Mouse (Mus musculus) forebrain, embryonic 13.5 days (tissue): Measurements from ENCODE around the gene Olfr223. TPM values are rescaled to one million over a fixed set of nuclear protein-coding genes. Genes with fewer than 3 reads are reported as not detected.

Experiments
- ATAC-seq: fragments of 200-750 bp; cut with Nextera tagmentation; 2 replicates; pipeline ENCODE4 v1.8.0; 2017
- H3K27ac ChIP-seq: fragments of 300-500 bp; sonication (generic); 2 replicates; pipeline ENCODE4 v1.5.1; 2015; ENCODE audit warnings: inconsistent platforms, mild to moderate bottlenecking, moderate library complexity
- H3K27me3 ChIP-seq: fragments of 300-500 bp; sonication (generic); 2 replicates; pipeline ENCODE4 v1.6.1; 2015; ENCODE audit warnings: mild to moderate bottlenecking, inconsistent platforms
- H3K36me3 ChIP-seq: fragments of 300-500 bp; sonication (generic); 2 replicates; pipeline ENCODE4 v1.6.1; 2015; ENCODE audit warnings: mild to moderate bottlenecking, inconsistent platforms; ENCODE audit not compliant: poor library complexity, severe bottlenecking
- H3K4me1 ChIP-seq: fragments of 300-500 bp; sonication (generic); 2 replicates; pipeline ENCODE4 v1.6.1; 2015; ENCODE audit warnings: inconsistent platforms
- H3K4me2 ChIP-seq: fragments of 300-500 bp; sonication (generic); 2 replicates; pipeline ENCODE4 v1.6.1; 2015; ENCODE audit warnings: inconsistent platforms, mild to moderate bottlenecking, moderate library complexity
- H3K4me3 ChIP-seq: fragments of 300-500 bp; sonication (generic); 2 replicates; pipeline ENCODE4 v1.5.1; 2015; ENCODE audit warnings: mild to moderate bottlenecking, inconsistent platforms
- H3K9ac ChIP-seq: fragments of 300-500 bp; sonication (generic); 2 replicates; pipeline ENCODE4 v1.6.1; 2015; ENCODE audit warnings: mild to moderate bottlenecking, inconsistent platforms
- H3K9me3 ChIP-seq: fragments of 300-500 bp; sonication (generic); replicated peaks from 2 replicates; pipeline ENCODE4 v1.6.1; 2016; ENCODE audit warnings: inconsistent platforms
- WGBS: fragments of 180-500 bp; shearing (Covaris S2); methylation state at CpG from one replicate; pipeline ENCODE4 v1.1.7; 2015; 5-methylcytosine and 5-hydroxymethylcytosine counted together
- polyA plus RNA-seq: library from polyadenylated mRNA; unstranded; fragments of >200 nt; fragmentation: Nextera tagmentation; extraction: Ambion mirVana; gene quantifications from 2 replicates; pipeline ENCODE4 v1.2.1, GENCODE M21; 2015

Gene Olfr223
- polyA plus RNA-seq = not detected in 2 replicates

DNA sequence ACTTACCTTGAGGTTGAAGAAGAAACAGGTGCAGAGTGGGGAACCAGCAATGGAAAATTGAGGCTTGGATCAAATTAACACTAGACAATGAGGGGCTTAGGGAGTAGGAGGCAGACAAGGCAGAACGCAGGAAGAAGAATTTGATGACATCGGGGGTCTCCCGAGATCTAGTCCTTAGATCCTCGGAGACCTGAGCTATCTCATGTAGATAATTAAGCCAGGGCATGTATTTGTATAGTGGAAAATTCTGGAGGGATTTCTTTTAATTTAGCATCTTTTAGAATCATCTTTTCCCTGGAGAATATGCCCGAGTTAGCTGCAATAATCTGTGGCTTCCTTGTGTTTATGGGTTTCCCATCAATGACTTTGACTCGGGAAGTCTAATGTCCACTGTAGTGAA, at the start of gene Olfr223:
TSS of gene Olfr223 (minus strand) at position 101 of the 400 bp plus-strand sequence.
- WGBS = 85% methylated on average over 6 of the region's 6 CpGs
- H3K9ac ChIP-seq = no peak within 1 kb of the TSS
- H3K27me3 ChIP-seq = no peaks in the 10 kb centered on the region
- H3K36me3 ChIP-seq = no peaks in the 10 kb centered on the region
- no peak for ATAC-seq
- no peak within 1 kb of the TSS for H3K4me3 ChIP-seq
- no peaks in the 10 kb centered on the region for H3K9me3 ChIP-seq
- no peaks in the 10 kb centered on the region for H3K4me1 ChIP-seq
- no peak within 1 kb of the TSS for H3K27ac ChIP-seq
- H3K4me2 ChIP-seq = no peak within 1 kb of the TSS

DNA sequence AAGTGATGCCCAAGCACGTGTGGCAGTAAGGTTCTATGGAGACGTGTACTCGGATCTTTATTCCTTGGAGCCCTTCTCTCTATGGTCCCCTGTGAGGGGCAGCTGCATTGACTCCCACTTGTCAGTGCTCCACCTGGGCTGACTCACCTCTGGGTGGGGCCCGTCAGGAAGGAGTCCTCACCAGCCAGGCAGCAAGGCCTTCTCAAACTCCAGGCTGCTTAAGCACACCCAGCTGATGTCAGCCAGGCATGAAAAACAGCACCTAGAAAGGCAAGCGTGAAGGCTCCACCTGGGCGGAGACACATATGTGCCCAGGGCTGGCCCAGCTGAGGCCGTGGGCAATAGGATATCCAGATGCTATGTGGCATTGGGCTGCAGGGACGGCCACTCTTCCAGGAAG, 49.3 kb upstream of the Olfr223 start:
- ATAC-seq = no peak
- H3K9me3 ChIP-seq = no peaks in the 10 kb centered on the region
- no peak overlapping the region for H3K4me3 ChIP-seq
- 94% methylated on average over 8 of the region's 8 CpGs for WGBS
- no peak overlapping the region for H3K9ac ChIP-seq
- no peaks in the 10 kb centered on the region for H3K4me1 ChIP-seq
- no peaks in the 10 kb centered on the region for H3K36me3 ChIP-seq
- no peak overlapping the region for H3K27ac ChIP-seq
- no peak overlapping the region for H3K4me2 ChIP-seq
- H3K27me3 ChIP-seq = no peaks in the 10 kb centered on the region

DNA sequence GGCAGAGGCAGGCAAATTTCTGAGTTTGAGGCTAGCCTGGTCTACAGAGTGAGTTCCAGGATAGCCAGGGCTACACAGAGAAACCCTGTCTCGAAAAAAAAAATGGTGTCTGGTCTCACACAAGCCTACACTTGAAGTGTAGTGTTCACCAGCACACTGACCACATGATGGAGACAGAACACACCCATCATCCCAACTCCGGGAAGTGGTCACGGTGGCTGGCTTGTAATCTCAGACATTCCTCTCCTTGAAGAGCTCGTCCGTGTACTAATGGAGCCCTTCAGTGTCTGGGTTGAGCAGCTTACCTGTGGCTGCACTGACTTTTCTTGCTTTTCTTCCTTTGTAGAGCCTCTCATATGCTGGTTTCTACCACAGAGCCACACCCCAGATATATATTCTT, 48.1 kb upstream of the Olfr223 start:
- no peak overlapping the region for H3K4me2 ChIP-seq
- no peaks in the 10 kb centered on the region for H3K36me3 ChIP-seq
- no peaks in the 10 kb centered on the region for H3K9me3 ChIP-seq
- WGBS = 83% methylated on average over 5 of the region's 5 CpGs
- H3K4me3 ChIP-seq = no peak overlapping the region
- H3K27me3 ChIP-seq = no peaks in the 10 kb centered on the region
- no peak for ATAC-seq
- no peak overlapping the region for H3K27ac ChIP-seq
- H3K9ac ChIP-seq = no peak overlapping the region
- H3K4me1 ChIP-seq = no peaks in the 10 kb centered on the region

DNA sequence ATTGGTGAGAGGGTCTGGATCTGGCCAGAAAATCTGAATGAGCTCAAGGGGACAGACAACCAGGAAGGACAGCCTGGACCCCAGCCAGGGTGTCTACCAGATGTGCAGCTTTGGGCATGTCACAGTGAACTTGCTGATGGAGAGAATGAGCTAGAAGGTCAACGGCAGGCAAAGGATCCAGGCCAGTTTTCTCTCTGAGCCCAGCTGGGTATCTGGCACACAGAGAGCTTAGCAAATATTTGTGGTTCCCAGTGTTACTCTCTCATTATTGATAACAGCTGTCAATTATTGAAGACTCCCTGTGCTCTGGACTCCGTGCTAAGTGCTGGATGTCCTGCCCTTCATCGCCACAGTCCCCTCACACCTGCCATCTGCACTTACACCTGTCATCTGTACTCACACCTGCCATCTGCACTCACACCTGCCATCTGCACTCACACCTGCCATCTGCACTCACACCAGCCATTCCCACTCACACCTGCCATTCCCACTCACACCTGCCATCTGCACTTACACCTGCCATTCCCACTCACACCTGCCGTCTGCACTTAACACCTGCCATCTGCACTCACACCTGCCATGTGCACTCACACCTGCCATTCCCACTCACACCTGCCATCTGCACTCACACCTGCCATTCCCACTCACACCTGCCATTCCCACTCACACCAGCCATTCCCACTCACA, 47.0 kb upstream of the Olfr223 start:
- no peak overlapping the region for H3K27ac ChIP-seq
- H3K4me1 ChIP-seq = no peaks in the 10 kb centered on the region
- no peaks in the 10 kb centered on the region for H3K27me3 ChIP-seq
- H3K4me3 ChIP-seq = no peak overlapping the region
- ATAC-seq = no peak
- H3K9ac ChIP-seq = no peak overlapping the region
- WGBS = 84% methylated on average over 4 of the region's 4 CpGs
- no peak overlapping the region for H3K4me2 ChIP-seq
- no peaks in the 10 kb centered on the region for H3K36me3 ChIP-seq
- no peaks in the 10 kb centered on the region for H3K9me3 ChIP-seq

DNA sequence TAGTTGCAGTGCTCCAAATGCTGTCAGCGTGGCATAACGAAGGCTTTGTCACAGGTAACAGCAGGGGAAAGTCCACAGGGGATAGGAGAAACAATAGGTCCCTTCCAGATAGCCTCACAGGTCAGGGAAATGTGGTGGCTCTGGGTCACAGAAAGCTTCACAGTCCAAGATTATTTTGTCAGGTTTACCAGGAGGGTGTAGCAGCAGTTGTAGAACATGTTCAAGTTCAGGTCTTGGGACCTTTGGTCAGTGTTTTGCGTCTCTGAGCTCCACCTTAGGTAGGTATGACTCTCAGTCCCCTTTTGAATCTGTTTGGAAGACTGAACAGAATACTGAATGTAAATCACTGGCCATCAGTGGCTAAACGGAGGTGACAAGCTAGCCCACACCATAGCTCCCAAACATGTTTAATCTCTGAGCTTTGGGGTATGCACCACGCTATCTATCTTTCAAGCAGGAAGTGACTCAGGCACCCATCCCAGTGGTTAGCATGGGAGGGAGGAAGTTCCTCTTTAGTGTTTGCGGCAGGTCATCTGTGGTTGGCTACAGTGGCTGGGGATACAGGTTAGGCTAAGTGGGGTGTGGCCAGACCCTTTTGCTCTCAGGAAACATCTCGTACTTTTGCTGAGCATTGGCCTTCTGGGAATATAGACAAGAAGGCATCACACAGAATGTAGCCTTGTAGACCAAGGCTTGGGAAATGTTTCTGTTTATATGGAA, 43.8 kb upstream of the Olfr223 start:
- H3K4me2 ChIP-seq = no peak overlapping the region
- H3K36me3 ChIP-seq = no peaks in the 10 kb centered on the region
- no peaks in the 10 kb centered on the region for H3K27me3 ChIP-seq
- WGBS = 83% methylated on average over 7 of the region's 7 CpGs
- H3K9ac ChIP-seq = no peak overlapping the region
- ATAC-seq = no peak
- H3K4me3 ChIP-seq = no peak overlapping the region
- H3K4me1 ChIP-seq = no peaks in the 10 kb centered on the region
- H3K27ac ChIP-seq = no peak overlapping the region
- no peaks in the 10 kb centered on the region for H3K9me3 ChIP-seq

DNA sequence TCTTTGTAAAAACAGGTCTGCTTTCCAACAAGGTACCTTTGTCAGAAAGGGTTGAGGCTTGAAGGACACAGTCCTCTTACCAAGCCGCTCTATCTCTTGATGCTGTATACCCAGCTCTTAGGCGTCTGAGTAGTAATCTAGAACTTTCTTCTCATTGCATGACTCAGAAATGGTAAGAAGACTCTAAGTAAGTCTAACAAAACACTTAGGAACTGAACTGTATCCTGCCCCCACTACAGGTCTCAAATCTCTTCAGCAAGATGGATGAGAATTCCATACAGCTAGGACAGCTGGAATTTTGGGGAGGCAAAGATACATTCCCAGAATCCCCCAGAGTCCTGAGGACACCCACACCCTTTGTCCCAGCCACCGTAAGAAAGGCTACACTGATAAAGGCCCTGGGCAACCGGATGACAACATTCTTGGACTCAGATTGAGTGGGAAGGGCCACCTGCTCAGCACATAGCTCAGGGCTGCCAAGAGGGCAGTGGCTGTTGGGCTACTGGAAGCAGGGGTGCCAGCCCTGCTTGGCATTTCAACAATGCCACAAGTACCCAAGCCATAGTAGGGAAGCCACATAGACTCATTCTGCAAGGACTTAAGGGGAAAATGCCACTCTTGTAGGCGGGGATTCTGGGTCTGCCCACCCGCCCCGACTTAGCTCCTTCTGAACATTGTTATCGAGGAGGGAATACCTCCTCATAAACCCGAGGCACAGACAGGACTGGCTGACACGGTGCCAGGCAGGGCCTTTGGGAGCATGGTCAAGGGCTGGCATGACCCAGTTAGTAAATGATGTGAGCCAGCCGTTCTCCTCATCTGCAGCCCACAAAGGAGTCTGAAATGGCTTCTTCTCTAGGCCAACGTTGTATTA, 43.0 kb upstream of the Olfr223 start:
- 78% methylated on average over 12 of the region's 12 CpGs for WGBS

DNA sequence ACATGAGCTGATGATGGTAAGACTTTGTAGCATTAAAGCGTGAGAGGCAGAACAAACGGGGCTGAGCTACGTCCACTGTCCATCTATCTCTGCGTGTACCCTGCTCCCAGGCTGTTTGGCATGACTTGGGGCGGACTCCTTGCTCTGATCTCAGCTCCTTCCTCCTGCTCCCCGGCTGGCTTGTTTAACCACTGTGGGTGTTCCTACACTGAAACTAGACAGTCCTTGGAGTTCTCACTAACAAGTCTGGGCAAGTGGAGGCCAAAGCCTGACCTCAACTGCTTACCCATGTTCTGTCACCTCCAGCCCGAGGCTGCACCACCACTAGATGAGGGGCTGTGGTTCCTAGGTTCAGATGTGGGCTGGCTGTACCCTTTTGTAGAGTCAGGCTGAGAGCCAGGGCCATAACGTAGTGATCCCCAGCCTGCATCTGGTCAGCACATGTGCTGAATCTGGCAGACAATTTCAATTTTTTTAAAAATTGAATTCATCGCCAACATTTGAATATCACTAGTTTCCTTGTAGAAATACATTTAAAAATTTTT, 42.2 kb upstream of the Olfr223 start:
- H3K27ac ChIP-seq = no peak overlapping the region
- H3K36me3 ChIP-seq = no peaks in the 10 kb centered on the region
- H3K4me3 ChIP-seq = no peak overlapping the region
- no peak overlapping the region for H3K9ac ChIP-seq
- no peak for ATAC-seq
- 88% methylated on average over 9 of the region's 9 CpGs for WGBS
- no peak overlapping the region for H3K4me2 ChIP-seq
- H3K4me1 ChIP-seq = no peaks in the 10 kb centered on the region
- no peaks in the 10 kb centered on the region for H3K27me3 ChIP-seq
- no peaks in the 10 kb centered on the region for H3K9me3 ChIP-seq

More for the DNA sequence above, 43.0 kb upstream of the Olfr223 start:
- no peak overlapping the region for H3K9ac ChIP-seq
- ATAC-seq = no peak
- no peak overlapping the region for H3K27ac ChIP-seq
- no peak overlapping the region for H3K4me3 ChIP-seq
- H3K9me3 ChIP-seq = no peaks in the 10 kb centered on the region
- no peaks in the 10 kb centered on the region for H3K4me1 ChIP-seq
- H3K36me3 ChIP-seq = no peaks in the 10 kb centered on the region
- H3K27me3 ChIP-seq = no peaks in the 10 kb centered on the region
- H3K4me2 ChIP-seq = no peak overlapping the region

DNA sequence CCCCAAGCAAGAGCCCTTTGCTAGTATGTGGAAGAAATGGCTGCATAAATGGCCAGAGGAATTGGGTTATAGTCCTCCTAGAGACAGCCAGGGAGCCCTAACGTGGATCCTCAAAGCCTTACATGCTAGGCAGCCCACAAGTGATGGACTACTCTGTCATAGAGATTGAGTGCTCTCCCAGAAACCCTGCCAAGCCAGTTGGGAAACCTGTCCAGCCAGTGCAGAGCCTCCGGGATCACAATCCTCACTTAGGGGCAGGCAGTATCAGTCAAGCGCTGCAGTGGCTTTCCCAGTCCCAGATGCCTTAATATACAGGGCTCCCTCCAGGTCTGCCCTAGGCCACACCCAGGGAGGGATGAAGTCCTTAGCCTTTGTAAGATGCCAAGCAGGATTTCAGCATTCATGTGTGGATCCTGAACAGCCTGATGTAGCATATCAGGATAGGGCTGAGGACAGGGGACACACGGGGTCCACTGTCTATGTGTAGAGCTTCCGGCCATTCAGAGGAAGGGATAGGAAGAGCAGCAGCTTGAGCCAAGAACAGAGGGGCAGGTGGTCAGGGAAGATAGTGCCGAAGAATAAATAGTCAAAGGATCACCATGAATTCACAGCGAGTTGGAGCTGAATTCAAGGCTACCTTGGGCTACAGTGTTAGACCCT, 41.0 kb upstream of the Olfr223 start:
- no peaks in the 10 kb centered on the region for H3K27me3 ChIP-seq
- no peaks in the 10 kb centered on the region for H3K9me3 ChIP-seq
- no peak overlapping the region for H3K9ac ChIP-seq
- WGBS = 90% methylated on average over 7 of the region's 7 CpGs
- H3K4me3 ChIP-seq = no peak overlapping the region
- no peak overlapping the region for H3K4me2 ChIP-seq
- ATAC-seq = no peak
- H3K4me1 ChIP-seq = no peaks in the 10 kb centered on the region
- no peaks in the 10 kb centered on the region for H3K36me3 ChIP-seq
- H3K27ac ChIP-seq = no peak overlapping the region

DNA sequence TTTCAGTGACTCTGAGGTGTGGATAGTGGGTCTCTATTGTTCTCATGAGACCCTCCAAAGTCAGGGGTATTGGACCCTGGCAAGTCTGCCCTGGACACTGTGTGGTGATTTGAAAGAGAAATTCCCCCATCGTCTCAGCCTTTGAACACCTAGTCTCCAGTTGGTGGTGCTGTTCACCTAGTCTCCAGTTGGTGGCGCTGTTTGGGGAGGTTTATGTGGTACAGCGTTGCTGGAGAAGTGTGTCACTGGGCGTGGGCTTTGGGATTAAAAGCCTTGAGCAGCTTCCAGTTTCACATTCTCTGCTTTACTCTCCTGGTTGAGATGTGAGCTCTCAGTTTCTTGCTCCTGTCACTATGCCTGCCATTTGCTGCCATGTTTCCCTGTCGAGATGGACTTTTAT, 39.9 kb upstream of the Olfr223 start:
- H3K4me2 ChIP-seq = no peak overlapping the region
- no peak for ATAC-seq
- no peaks in the 10 kb centered on the region for H3K4me1 ChIP-seq
- 21% methylated on average over 5 of the region's 5 CpGs for WGBS
- H3K36me3 ChIP-seq = no peaks in the 10 kb centered on the region
- no peak overlapping the region for H3K4me3 ChIP-seq
- no peak overlapping the region for H3K9ac ChIP-seq
- H3K27me3 ChIP-seq = no peaks in the 10 kb centered on the region
- no peaks in the 10 kb centered on the region for H3K9me3 ChIP-seq
- no peak overlapping the region for H3K27ac ChIP-seq

DNA sequence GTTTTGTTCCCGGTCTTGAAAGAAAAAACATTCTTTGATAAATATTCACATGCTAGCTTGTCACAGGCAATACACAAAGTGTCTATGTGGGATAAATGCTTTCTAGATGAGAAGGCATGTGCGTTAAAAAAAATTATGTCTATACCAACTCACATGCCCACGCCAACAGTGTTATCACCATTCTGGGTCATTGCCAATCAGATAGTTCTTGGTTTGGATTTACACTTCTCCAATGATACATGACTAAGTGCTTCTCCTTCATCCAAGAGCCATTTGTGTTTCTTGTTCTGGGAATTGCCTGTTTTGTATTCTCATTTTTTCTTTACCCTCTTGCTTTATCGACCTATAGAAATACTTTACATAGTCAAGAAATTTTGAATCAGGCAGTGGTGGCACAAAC, 38.9 kb upstream of the Olfr223 start:
- no peak overlapping the region for H3K9ac ChIP-seq
- no peak overlapping the region for H3K27ac ChIP-seq
- no peaks in the 10 kb centered on the region for H3K27me3 ChIP-seq
- 89% methylated on average over 4 of the region's 4 CpGs for WGBS
- ATAC-seq = no peak
- H3K36me3 ChIP-seq = no peaks in the 10 kb centered on the region
- no peaks in the 10 kb centered on the region for H3K4me1 ChIP-seq
- no peak overlapping the region for H3K4me2 ChIP-seq
- H3K9me3 ChIP-seq = no peaks in the 10 kb centered on the region
- no peak overlapping the region for H3K4me3 ChIP-seq

DNA sequence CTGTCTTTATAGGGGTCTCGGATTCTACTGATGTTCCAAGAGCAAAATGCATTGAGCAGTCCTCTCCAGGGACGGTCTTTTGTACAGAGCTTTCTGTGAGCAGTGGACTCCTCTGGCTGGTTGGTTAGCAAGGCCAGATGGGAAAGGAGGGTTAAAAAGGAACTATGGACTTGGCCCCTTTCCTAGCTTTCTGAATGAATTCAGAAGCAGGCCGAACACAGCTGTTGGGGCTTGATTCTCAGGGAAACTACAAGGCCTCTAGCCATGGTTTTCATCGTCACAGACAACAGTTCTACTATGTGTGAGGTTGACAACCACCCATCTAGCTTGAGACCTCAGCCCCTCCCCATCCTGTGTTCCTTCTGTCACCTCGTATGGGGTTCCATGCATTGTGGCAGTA, 36.8 kb upstream of the Olfr223 start:
- H3K27me3 ChIP-seq = no peaks in the 10 kb centered on the region
- no peaks in the 10 kb centered on the region for H3K4me1 ChIP-seq
- H3K4me3 ChIP-seq = no peak overlapping the region
- no peak for ATAC-seq
- no peak overlapping the region for H3K27ac ChIP-seq
- WGBS = 77% methylated on average over 5 of the region's 5 CpGs
- no peaks in the 10 kb centered on the region for H3K9me3 ChIP-seq
- no peak overlapping the region for H3K4me2 ChIP-seq
- no peak overlapping the region for H3K9ac ChIP-seq
- H3K36me3 ChIP-seq = no peaks in the 10 kb centered on the region
